11 mouse cellular contexts compared by ENCODE assay signal in genomic region chr14:54191026-54191390, GRCm38 (mm10).
A peak's percentile ranks its signal among the peaks of the same experiment; 100 is the strongest.
DNase-seq lines count a peak whose midpoint lies in the region; ATAC-seq lines count a peak whose summit lies in the region.
"Had no signal": no experiment of that assay in that cellular context is flagged by ENCODE, and none has a peak within 500 bp of the region (broad histone marks: within the 10 kb centered on the region; RNA-seq: fewer than 3 reads in every experiment).

No protein-coding gene starts in this region.

- no peak overlapping the region for H3K4me2 ChIP-seq in kidney, embryonic 14.5 days (replicated peaks; ENCODE audit: low read depth, low read length)
- H3K4me2 ChIP-seq in midbrain, embryonic 13.5 days (replicated peaks), result no peak overlapping the region
- no peak overlapping the region for H3K4me2 ChIP-seq in midbrain, embryonic 16.5 days (ENCODE audit: low read length)
- no peak overlapping the region for H3K4me2 ChIP-seq in heart, embryonic 16.5 days (ENCODE audit: low read depth, low read length)
- no peak overlapping the region for H3K4me2 ChIP-seq in midbrain, embryonic 15.5 days
- H3K4me2 ChIP-seq: forebrain, embryonic 13.5 days had no signal

- DNase-seq in kidney, adult 11 months, result no peak
- DNase-seq: left cerebral cortex, postnatal 4 days; right cerebral cortex, postnatal 4 days; thymus, postnatal 14 days had no signal

- no peak overlapping the region for H3K9ac ChIP-seq in kidney, embryonic 14.5 days (ENCODE audit: low read depth, low read length)
- H3K9ac ChIP-seq in midbrain, embryonic 13.5 days (replicated peaks), result no peak overlapping the region
- no peak overlapping the region for H3K9ac ChIP-seq in midbrain, embryonic 16.5 days (ENCODE audit: low read depth, low read length)
- H3K9ac ChIP-seq in heart, embryonic 16.5 days (ENCODE audit: low read length), result 0 out of 2 replicates have a peak overlapping the region, but pooled peaks have one; percentile 10
- H3K9ac ChIP-seq in midbrain, embryonic 15.5 days, result no peak overlapping the region
- H3K9ac ChIP-seq: forebrain, embryonic 13.5 days had no signal

- no peaks in the 10 kb centered on the region for H3K27me3 ChIP-seq in kidney, embryonic 14.5 days (ENCODE audit: control insufficient read depth, insufficient read depth, low read length)
- H3K27me3 ChIP-seq in midbrain, embryonic 13.5 days, result no peaks in the 10 kb centered on the region
- no peaks in the 10 kb centered on the region for H3K27me3 ChIP-seq in midbrain, embryonic 16.5 days (ENCODE audit: control insufficient read depth, insufficient read depth, low read depth, low read length)
- no peaks in the 10 kb centered on the region for H3K27me3 ChIP-seq in heart, embryonic 16.5 days (ENCODE audit: control insufficient read depth, insufficient read depth, low read length)
- no peaks in the 10 kb centered on the region for H3K27me3 ChIP-seq in midbrain, embryonic 15.5 days (replicated peaks)
- H3K27me3 ChIP-seq: forebrain, embryonic 13.5 days had no signal

- WGBS in kidney, embryonic 14.5 days, result 38% methylated on average over 4 of the region's 4 CpGs
- WGBS in midbrain, embryonic 13.5 days, result 53% methylated on average over 4 of the region's 4 CpGs
- 41% methylated on average over 4 of the region's 4 CpGs for WGBS in midbrain, embryonic 16.5 days
- 49% methylated on average over 4 of the region's 4 CpGs for WGBS in heart, embryonic 16.5 days
- WGBS in midbrain, embryonic 15.5 days, result 37% methylated on average over 4 of the region's 4 CpGs

- no peaks in the 10 kb centered on the region for H3K9me3 ChIP-seq in kidney, embryonic 14.5 days (ENCODE audit: control insufficient read depth, low read length)
- H3K9me3 ChIP-seq in midbrain, embryonic 13.5 days, result no peaks in the 10 kb centered on the region
- H3K9me3 ChIP-seq in midbrain, embryonic 16.5 days (replicated peaks; ENCODE audit: control insufficient read depth, low read length, poor library complexity, severe bottlenecking), result no peaks in the 10 kb centered on the region
- no peaks in the 10 kb centered on the region for H3K9me3 ChIP-seq in heart, embryonic 16.5 days (replicated peaks; ENCODE audit: control insufficient read depth, low read length)
- no peaks in the 10 kb centered on the region for H3K9me3 ChIP-seq in midbrain, embryonic 15.5 days
- H3K9me3 ChIP-seq: forebrain, embryonic 13.5 days had no signal

- H3K36me3 ChIP-seq in kidney, embryonic 14.5 days (ENCODE audit: control insufficient read depth, insufficient read depth, low read length), result no peaks in the 10 kb centered on the region
- H3K36me3 ChIP-seq in midbrain, embryonic 13.5 days, result no peaks in the 10 kb centered on the region
- H3K36me3 ChIP-seq in midbrain, embryonic 16.5 days (ENCODE audit: control insufficient read depth, insufficient read depth, low read length), result no peaks in the 10 kb centered on the region
- no peaks in the 10 kb centered on the region for H3K36me3 ChIP-seq in heart, embryonic 16.5 days (ENCODE audit: control insufficient read depth, insufficient read depth)
- no peaks in the 10 kb centered on the region for H3K36me3 ChIP-seq in midbrain, embryonic 15.5 days (replicated peaks)

- H3K27ac ChIP-seq in kidney, embryonic 14.5 days (ENCODE audit: low read depth, low read length), result peak overlapping the region; percentile 49; the same call in 1 of the 2 replicates
- H3K27ac ChIP-seq in midbrain, embryonic 13.5 days, result peak overlapping the region; percentile 26
- no peak overlapping the region; the same call in 1 of the 2 replicates for H3K27ac ChIP-seq in midbrain, embryonic 16.5 days (ENCODE audit: low read length)
- peak overlapping the region; percentile 82 for H3K27ac ChIP-seq in heart, embryonic 16.5 days (ENCODE audit: low read length)
- H3K27ac ChIP-seq in midbrain, embryonic 15.5 days, result peak overlapping the region; percentile 45; the same call in 1 of the 2 replicates
- H3K27ac ChIP-seq: forebrain, embryonic 13.5 days had no signal

- no peak overlapping the region for H3K4me3 ChIP-seq in kidney, embryonic 14.5 days (ENCODE audit: low read length)
- H3K4me3 ChIP-seq in midbrain, embryonic 13.5 days (replicated peaks), result no peak overlapping the region
- H3K4me3 ChIP-seq in midbrain, embryonic 16.5 days (ENCODE audit: low read depth, low read length), result no peak overlapping the region
- H3K4me3 ChIP-seq in heart, embryonic 16.5 days (ENCODE audit: low read length), result no peak overlapping the region
- no peak overlapping the region for H3K4me3 ChIP-seq in midbrain, embryonic 15.5 days
- H3K4me3 ChIP-seq: forebrain, embryonic 13.5 days had no signal

- peaks cover 26% of the 10 kb centered on the region for H3K4me1 ChIP-seq in kidney, embryonic 14.5 days (ENCODE audit: control insufficient read depth, insufficient read depth, low read length)
- H3K4me1 ChIP-seq in midbrain, embryonic 13.5 days (replicated peaks), result peaks cover 47% of the 10 kb centered on the region
- H3K4me1 ChIP-seq in midbrain, embryonic 16.5 days (ENCODE audit: control insufficient read depth, insufficient read depth, low read length), result peaks cover 10% of the 10 kb centered on the region
- H3K4me1 ChIP-seq in heart, embryonic 16.5 days (ENCODE audit: control insufficient read depth, insufficient read depth, low read length), result peaks cover 14% of the 10 kb centered on the region
- peaks cover 30% of the 10 kb centered on the region for H3K4me1 ChIP-seq in midbrain, embryonic 15.5 days

- 0 out of 2 replicates have a peak, but pooled peaks have one; percentile 26 for ATAC-seq in kidney, embryonic 14.5 days (ENCODE audit: low FRiP score, low TSS enrichment)
- no peak for ATAC-seq in midbrain, embryonic 13.5 days
- ATAC-seq in midbrain, embryonic 16.5 days, result no peak
- no peak for ATAC-seq in heart, embryonic 16.5 days (replicated peaks; ENCODE audit: extremely low read depth, insufficient read depth, low FRiP score)
- no peak for ATAC-seq in midbrain, embryonic 15.5 days (replicated peaks)
- no peak for ATAC-seq in activated CD4-positive, CD25-positive, alpha-beta regulatory T cell, adult 4 months
